Mouse (Mus musculus): ENCODE measurements around the gene Gvin1. TPM values are rescaled to one million over a fixed set of nuclear protein-coding genes. Genes with fewer than 3 reads are reported as not detected.
"Not testable (repeated sequence)": the region's sequence is repeated elsewhere in the genome, so short reads cannot be mapped to it uniquely, and the experiment has no call there.

The Gvin1 gene
- polyA plus RNA-seq, 1 experiment from 2014 or later, result 0.05 TPM

- H3K4me3 ChIP-seq; H3K27ac ChIP-seq (replicated peaks); DNase-seq (ENCODE audit: low spot score); H3K36me3 ChIP-seq (replicated peaks); H3K4me1 ChIP-seq; H3K9me3 ChIP-seq; H3K27me3 ChIP-seq (replicated peaks; ENCODE audit: low read depth, poor library complexity, severe bottlenecking): not testable (repeated sequence)
Measured at GRCm38 (mm10) chr7:106177065-106177464, 38.1 kb downstream of the Gvin1 start.

GRCm38 (mm10) chr7:106145013-106145754 is 69.9 kb downstream of the Gvin1 start:
- not testable (repeated sequence) for H3K27ac ChIP-seq (replicated peaks); H3K27me3 ChIP-seq (replicated peaks; ENCODE audit: low read depth, poor library complexity, severe bottlenecking); H3K9me3 ChIP-seq; H3K4me1 ChIP-seq; H3K36me3 ChIP-seq (replicated peaks); H3K4me3 ChIP-seq; DNase-seq (ENCODE audit: low spot score)
- 77% methylated on average over 1 of the region's 2 CpGs for WGBS

GRCm38 (mm10) chr7:106141128-106141895 is 73.8 kb downstream of the Gvin1 start:
- H3K4me3 ChIP-seq; H3K27ac ChIP-seq (replicated peaks); H3K27me3 ChIP-seq (replicated peaks; ENCODE audit: low read depth, poor library complexity, severe bottlenecking); H3K4me1 ChIP-seq; DNase-seq (ENCODE audit: low spot score); H3K9me3 ChIP-seq; H3K36me3 ChIP-seq (replicated peaks): not testable (repeated sequence)
- WGBS, result no CpG with 5 or more reads among the region's 1 CpGs

- H3K4me1 ChIP-seq; H3K36me3 ChIP-seq (replicated peaks); DNase-seq (ENCODE audit: low spot score); H3K27me3 ChIP-seq (replicated peaks; ENCODE audit: low read depth, poor library complexity, severe bottlenecking); H3K4me3 ChIP-seq; H3K9me3 ChIP-seq; H3K27ac ChIP-seq (replicated peaks): not testable (repeated sequence)
- WGBS, result no CpG with 5 or more reads among the region's 2 CpGs
Measured at GRCm38 (mm10) chr7:106117090-106117948, 97.8 kb downstream of the Gvin1 start.
